Mouse (Mus musculus) mesoderm, embryonic 11.5 days (tissue): ENCODE results near the gene Tnik.

ENCODE experiments used
- DNase-seq: peaks from one replicate; pipeline ENCODE4 v3.0.0-alpha.2; 2012; ENCODE audit warnings: low read depth, low spot score

The Tnik gene

GRCm38 (mm10) chr3:28399593-28400216, 136.7 kb downstream of the Tnik start:
- DNase-seq: no peak

DNA sequence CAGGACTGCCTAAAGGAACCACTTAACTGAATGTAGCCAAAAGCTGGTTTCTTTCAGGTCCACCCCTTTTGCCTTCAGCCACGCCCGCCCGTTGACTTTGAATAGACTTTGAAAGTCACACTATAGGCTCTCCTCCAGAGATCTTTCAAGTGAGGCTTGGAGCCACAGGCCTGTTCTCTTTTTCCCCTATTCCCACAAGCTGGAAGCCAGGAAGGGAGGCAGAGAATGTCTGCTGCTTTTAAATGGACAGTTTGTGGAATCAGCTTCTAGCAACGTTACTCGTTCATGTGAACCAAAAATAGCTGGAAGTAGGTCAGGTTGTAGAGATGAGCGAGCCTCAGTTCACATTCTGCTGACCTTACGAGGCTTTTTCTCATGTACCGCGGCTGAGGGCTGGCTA, 138.3 kb downstream of the Tnik start:
- no peak for DNase-seq

DNA sequence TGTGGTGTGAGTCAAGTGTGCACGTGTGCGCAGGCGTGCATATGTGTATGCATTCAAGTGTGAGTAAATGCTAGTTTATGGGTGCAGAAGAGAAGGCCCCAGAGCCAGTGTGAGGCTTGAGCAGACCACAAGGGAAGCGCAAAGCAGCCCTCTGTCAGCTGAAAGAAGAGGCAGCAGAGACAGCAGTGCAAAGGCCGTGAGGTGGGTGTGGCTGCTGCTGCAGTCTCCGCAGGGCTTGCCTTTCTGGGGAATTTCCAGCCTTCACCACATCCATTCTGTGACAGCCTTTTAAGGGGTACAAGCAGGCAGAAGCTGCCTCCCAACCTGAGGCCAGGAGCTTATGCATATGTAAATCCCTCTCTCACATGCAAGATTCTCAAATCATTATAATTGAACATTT, 139.2 kb downstream of the Tnik start:
- no peak for DNase-seq

DNA sequence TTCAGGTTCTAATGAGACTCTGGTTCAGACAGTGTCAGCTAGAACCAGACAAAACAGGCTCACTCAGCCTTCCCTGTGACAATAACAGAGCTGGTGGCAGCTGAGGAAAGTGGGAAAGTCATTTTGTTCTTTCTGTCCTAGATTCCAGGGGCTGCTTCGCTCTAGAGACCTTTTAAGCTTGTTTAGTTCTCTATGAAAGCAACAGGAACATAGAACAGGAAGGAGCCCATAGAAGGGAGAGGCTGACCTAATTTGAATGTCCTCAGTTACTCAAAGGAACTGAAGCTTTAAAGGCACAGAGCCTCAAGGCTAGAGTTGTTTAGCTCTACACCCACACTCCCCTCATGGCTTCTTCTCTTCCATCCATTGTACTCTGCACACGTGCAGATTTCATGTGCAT, 142.4 kb downstream of the Tnik start:
- no peak for DNase-seq

- peak; percentile 77 for DNase-seq
These were observed 145.9 kb downstream of the Tnik start for GRCm38 (mm10) chr3:28408859-28409459.

- peak; percentile 17 for DNase-seq
These were observed 147.3 kb downstream of the Tnik start for GRCm38 (mm10) chr3:28410269-28410668.

- peak; percentile 45 for DNase-seq
These were observed 153.0 kb downstream of the Tnik start for GRCm38 (mm10) chr3:28415986-28416385.

- no peak for DNase-seq
These were observed 154.2 kb downstream of the Tnik start for GRCm38 (mm10) chr3:28417091-28417715.

DNA sequence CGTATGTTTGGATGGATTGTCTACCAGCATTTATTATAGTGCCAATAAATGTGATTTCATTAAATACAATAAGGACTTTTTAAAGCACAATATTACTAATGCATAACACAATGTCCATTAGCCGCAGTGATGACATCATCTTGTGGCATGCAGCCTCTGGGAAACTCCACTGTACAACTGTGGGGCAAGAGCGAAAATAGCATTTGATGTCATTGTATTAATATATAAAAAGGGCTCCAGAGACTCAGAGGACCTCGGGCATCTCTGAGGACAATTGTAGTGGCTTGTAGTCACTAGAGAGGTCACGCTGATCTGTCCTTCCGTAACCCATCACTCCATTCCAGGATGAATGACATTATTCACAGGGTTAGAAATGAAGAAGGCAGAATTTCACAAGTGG, 157.2 kb downstream of the Tnik start:
- DNase-seq: no peak

DNA sequence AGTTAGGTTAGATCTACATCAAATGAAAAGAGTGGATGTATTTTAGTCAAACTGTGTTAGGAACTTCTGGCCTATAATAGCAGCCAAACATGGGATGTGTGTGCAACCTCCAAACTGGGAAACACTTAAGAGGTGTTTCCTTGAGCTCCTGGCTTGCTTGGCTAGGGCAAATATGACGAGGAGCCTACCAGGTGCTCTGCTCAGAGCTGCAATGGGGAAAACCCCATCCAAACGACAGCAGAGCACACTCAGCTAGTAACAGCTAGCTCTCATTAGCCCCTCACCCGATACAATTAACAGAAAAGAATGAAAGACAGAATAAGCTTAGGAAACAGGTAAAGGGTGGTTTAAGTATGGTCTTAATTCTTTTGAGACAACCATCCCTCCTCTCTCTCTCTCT, 157.7 kb downstream of the Tnik start:
- no peak for DNase-seq

GRCm38 (mm10) chr3:28421798-28422197, 158.8 kb downstream of the Tnik start:
- no peak for DNase-seq

DNA sequence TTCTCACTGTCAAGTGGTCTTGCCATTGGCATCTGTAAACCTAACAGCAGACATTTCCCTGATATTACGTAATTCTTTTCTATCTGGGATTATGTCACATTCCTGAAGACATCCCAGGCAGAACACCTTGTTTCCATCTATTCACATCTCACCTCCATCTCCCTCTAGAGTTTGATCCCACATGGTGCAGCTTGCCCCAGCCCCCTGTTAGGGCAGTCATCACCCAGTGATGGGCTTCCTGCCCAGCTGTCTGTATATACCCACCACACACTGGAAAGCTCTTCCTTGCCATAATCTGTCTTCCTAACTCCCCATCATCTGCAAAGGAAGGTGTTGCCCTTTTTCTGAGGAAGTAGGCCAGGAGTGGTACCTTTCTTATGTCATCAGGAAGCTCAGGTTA, 159.2 kb downstream of the Tnik start:
- DNase-seq: no peak

DNA sequence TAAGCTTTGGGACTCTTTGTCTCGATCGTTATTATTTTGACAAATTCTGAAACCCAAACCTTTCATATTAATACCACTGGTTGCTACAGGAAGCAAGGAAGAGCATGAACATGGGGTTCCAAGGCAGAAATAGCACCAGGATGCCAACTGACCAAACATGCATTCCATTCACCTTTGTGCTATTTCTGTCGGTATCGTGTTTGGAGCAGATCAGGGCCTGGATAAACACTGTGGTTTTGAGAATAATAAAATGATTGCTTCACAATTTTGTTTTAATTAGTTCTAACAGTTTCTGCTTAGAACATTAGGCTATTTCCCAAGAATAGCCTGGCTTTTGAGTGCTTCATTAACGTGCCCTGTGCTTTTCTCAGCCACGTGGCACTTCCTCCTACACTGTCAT, 162.9 kb downstream of the Tnik start:
- no peak for DNase-seq

DNA sequence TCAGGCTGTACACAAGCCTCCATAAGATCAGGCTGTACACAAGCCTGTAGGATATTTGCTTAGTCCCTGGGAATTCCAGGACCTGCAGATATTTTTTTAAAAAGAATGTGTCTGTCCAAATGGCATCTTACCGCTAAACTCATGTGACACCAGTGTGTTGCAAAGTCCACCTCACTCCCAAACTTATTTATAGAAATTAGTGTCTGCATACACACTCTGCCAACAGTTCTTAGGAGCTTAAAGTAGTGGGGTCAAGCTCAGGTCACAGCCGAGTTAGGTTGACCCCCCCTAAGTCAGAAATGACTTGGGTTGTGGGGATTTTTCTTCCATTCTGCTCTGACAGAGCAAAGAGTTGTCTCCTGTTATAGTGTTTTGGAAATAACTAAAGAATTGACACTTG, 168.4 kb downstream of the Tnik start:
- no peak for DNase-seq

- DNase-seq: no peak
These were observed 169.3 kb downstream of the Tnik start for GRCm38 (mm10) chr3:28432321-28432720.

GRCm38 (mm10) chr3:28435478-28435877, 172.5 kb downstream of the Tnik start:
- DNase-seq: no peak

GRCm38 (mm10) chr3:28437429-28437828, 174.4 kb downstream of the Tnik start:
- DNase-seq: no peak

DNA sequence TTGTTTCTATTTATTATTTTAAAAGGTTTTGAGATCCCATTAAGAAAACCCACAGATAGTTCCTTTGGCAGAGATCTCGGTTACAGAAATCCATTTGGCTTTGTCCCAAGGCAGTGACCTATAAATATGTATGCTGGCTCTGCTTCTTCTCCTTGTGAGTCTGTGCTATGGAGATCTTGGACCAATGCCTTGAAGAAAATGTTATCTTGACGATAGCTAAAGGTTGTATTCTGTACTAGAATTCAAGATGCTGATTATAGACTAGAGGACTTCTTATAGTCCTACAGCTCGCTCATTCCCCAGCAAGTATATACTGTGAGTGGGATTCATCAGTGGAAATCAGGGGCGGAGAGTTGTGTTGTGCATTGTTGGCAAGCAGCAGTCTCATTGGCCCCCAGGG, 178.5 kb downstream of the Tnik start:
- DNase-seq: no peak

DNA sequence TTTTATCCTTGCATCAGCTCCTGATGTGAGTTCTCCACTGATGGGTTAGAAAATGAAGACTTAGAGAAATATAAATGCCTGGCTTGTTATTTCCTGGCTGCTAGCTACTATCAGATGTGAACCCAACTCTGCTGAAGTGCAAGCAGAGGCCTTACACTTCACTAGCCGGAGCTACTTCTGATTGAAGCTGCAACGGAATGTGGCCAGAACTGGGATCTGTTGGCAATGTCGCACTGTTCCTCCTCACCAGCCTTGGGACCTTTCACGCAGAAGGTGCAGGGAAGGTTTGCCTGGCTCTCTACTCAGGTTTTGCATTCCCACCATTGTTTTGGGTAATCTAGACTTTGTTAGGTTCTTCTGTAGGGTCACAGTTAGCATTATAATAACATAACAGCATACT, 179.1 kb downstream of the Tnik start:
- DNase-seq: no peak

DNA sequence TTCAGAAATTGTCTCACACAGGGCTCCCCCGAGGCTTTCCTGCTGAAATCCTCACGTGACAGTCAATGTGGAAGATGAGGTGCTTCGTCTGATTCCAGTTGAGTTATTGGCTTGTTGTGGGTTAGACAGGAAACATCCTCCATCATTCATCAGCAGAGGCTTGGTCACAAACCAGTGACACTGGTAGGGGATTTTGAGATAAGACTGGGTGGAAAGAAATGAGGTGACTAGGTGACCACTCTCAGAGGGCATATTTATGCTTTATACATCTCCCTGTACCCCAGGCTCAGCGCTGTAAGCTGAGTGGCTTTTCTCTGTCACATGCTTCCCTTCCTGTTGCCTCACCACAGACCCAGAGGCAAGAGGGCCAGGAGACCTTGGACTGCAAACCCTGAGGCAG, 184.9 kb downstream of the Tnik start:
- DNase-seq: no peak

DNA sequence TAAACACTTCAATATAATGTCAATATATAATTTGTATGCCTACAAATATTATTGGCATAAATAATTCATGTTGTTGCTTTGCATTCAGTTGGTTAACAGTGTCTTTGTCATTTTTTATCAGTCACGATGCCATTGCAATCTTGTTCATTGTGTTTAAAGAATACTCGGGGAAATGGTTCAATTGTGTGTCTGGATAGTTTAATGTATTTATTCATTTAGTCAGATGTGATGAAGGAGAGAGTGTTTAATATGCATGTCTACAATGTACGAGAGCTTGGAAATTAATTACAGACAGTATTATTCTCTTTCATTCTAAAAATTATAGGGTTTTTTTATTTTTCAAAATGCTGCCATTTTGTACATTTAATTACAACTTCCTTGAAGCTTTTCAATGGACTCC, 190.4 kb downstream of the Tnik start:
- no peak for DNase-seq

DNA sequence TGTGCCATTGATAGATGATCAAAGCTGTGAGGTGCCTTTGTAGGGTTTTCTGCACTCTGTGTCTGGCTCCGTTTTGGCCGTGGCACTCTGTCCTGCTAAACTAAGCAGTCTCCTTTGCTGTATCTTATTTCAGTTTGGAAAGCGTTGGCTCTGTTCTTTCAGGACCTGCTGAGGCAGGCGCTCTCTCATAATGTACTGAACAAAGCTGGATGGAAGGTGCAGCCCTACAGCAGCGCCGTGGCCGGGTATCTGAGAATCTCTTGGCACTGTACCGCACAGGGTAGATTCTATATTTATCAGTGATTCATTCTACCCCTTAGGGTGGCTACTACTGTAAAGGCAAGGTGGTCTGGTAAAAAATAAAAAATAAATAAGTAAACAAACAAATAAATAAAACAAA, 193.8 kb downstream of the Tnik start:
- no peak for DNase-seq

GRCm38 (mm10) chr3:28457517-28457916, 194.5 kb downstream of the Tnik start:
- DNase-seq: no peak
